Mouse (Mus musculus): ENCODE data around the gene H2-DMb2.

- no peak for TF ChIP-seq CTCF (IDR thresholded peaks at IDR 0.05; ENCODE audit: low read depth, low read length)
- TF ChIP-seq POLR2A (IDR thresholded peaks at IDR 0.05; ENCODE audit: borderline replicate concordance, low read depth, low read length): no peak
Observed at GRCm38 (mm10) chr17:34141448-34141847, 1.7 kb upstream of the H2-DMb2 start.

Data from bone marrow macrophage, adult 2 months (primary cell).